Mouse (Mus musculus): ENCODE results near the gene Rpl9-ps6.

Rpl9-ps6 gene

DNA sequence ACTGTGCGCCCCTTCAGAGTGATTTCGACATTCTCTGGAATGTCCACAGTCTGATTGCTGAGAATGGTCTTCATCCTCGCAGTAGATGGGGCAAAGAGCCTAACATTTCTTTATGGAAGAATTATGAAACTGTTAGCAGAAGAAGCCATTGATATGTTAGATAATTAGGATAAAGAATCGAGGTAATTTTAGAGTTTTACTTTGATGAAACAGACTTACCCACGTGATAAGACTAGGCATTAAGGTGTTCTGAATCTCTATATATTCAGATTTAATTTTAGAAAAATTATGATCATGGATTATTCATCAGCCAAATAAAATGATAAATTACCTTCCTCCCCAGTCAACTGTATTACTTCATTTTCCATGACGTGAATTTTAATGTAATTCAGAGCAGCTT, at the start of gene Rpl9-ps6:
Rpl9-ps6 (minus strand) TSS at position 101 of the 400 bp plus-strand sequence.
- DNase-seq = no peak

- peak in 1 of 2 experiments; percentile 15 for DNase-seq
Measured at GRCm38 (mm10) chr19:32512518-32512917, 46.1 kb upstream of the Rpl9-ps6 start.

DNA sequence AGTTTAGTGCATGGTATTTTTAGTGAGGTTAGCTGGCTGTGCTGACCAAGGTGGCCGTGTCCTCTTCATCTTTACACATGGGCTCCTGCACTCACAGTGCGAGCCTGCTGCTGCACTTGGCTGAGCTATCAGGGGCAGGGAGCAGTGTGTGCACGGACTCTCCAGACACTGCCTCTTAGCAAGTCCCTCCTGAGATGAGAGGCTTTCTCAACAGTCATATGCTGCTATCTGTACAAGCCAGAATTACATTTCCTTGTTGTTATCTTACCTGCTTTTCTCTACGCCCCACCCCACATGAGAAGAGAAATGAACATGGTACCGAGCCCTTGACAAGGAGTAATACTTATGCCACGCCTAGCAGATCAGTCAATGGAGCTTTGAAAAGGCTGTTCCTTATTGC, 44.6 kb upstream of the Rpl9-ps6 start:
- DNase-seq = no peak

DNA sequence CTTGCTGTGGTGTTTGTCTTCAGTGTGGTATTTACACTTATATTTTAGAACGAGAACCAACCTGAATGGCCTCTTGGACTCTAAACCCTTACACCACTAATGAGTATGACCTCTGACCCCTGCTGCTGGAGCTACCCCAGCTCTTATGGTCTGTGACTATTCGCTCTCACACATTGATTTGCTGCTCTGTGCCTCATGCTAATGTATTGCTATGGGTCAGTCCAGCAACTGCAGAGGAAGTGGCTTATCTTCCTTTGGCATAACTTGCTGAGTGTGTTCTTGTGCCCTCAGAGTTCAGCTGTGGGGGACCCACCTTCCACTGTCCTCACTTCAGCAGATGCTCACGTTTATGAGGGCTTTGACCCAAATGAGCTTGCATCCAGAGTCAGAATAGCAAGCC, 43.9 kb upstream of the Rpl9-ps6 start:
- DNase-seq = no peak

GRCm38 (mm10) chr19:32507526-32507925, 41.1 kb upstream of the Rpl9-ps6 start:
- DNase-seq = no peak

DNA sequence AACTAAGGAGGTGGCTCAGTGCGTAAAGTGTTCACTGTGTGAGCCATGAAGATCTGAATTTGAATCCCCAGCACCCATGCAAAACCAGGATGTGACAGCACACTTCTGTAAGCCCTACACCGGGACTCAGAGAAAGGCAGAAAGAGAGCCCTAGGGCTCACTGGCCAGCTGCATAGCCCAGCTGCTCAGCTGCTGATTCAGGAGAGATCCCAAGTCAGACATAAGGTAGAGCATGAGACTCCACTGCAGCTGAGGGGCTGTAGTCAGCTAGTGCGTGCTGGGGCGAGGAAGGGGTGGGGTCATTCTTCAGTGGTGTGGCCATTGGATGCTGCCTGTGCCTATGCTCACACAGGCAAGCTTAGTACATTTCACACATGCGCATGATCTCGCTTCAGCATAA, 40.7 kb upstream of the Rpl9-ps6 start:
- DNase-seq = no peak

DNA sequence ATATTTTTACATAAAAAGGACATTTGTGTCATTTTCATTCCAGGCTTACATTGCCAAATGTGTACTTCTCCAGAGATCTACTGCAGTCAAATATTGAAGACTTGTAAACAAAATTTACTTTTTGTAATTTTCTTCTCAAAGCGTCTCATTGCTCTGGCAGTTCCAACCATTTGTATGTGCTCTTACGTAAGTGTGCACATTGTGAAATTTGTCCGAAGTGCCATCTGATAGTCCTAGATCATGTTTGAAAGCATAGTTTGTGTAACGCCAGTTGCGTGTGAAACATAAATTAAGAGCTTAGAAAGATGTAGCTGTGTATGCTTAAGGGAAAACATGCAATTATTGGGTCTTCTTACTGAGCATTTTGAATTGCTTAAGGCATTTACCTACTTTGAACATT, 40.1 kb upstream of the Rpl9-ps6 start:
- no peak for DNase-seq

DNA sequence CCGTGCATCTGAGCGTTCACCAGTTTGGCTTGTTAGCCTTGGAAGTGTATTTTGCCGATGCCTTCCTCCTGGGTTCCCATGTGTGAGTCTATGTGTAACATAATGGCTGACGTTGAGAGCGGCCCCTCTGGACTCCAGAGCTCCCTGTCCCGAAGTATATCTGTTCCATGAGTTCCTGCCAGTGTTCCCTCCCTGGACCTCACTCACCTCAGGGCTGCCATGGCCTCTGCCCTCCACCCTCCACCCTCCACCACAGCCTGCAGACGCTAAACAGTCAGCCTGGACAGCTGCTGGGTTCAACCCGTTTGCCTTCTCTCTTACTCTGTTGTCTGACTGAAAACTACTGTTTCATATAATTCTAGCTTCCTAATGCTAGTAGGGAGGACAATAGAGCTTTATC, 39.7 kb upstream of the Rpl9-ps6 start:
- no peak for DNase-seq

- no peak for DNase-seq
Measured at GRCm38 (mm10) chr19:32501414-32501813, 35.0 kb upstream of the Rpl9-ps6 start.

DNA sequence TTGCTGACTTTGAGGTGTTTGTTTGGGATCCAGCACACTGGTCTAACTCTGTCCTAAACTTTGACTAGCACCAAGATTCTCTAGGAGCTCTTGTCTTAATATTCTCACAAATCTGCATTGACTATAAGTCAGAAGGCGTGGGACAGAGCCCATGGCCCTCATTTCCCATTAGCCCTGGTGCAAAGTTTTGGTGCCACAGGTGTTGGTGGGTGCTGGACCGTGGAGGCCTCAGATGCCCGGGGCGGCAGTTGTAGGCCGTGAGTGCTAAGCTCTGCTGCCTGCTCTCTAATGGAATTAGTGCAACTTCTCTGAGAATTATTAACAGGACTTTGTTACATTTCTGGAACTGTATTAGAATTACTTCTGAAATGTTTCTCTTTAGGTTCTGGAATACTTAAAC, 31.6 kb upstream of the Rpl9-ps6 start:
- no peak for DNase-seq

DNA sequence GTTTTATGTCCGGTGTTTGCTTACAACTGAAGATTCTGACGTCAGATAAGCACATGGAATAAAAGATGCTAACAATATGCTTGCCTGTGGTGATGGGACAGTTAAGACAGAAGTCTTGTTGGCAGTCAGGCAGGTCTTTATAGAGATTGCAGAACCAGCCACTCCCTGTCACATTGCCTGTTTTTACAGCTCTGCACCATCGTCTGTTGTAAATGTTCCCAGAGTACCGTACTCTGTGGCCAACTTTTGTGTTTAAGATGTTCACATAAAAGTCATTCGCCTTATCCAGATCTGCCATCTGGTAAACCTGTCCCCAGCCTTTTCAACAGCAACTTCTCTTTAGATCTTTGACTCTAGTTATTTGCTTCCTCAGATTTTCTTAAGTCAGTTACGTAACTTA, 31.0 kb upstream of the Rpl9-ps6 start:
- no peak for DNase-seq

DNA sequence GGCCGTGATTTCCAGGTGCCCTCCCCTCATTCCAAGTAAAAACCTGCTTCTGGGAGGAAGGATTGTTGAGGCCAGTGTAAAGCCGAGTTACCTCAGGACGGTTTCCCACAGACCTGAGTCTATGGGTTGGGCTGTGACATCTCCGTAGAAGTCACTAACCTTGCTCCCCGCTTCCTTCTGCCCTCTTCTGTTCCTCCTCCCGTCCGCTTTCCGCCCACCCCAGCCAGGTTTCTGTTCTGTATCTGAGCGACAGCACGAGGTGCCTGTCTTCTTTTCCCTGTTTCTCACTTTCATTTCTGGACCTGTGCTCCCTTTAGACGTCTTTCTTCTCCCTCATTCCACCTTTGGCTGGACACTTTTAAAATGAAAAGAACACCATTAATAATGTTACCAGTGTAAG, 28.7 kb upstream of the Rpl9-ps6 start:
- no peak for DNase-seq

- DNase-seq = no peak
Measured at GRCm38 (mm10) chr19:32494611-32495010, 28.2 kb upstream of the Rpl9-ps6 start.

DNA sequence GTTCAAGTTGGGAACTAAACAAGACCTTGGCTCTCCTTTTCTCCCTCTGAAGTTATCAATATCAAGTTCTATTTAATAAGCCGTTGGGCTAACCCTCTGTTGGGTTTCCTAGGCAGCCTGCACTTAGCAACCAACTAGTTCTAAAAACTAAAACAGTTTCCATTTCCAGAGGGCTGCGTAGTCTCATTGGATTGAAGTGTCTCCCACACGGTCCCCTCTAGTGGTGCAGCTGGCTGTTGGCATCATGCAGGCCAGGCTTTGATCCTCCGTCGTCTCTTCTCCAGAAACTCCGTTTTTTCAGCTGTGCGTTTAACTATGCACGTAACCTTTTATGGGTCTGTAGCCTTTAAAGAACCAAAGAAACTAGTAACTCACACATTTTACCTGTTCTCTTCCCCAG, 27.1 kb upstream of the Rpl9-ps6 start:
- no peak for DNase-seq

GRCm38 (mm10) chr19:32492981-32493380, 26.6 kb upstream of the Rpl9-ps6 start:
- no peak for DNase-seq

DNA sequence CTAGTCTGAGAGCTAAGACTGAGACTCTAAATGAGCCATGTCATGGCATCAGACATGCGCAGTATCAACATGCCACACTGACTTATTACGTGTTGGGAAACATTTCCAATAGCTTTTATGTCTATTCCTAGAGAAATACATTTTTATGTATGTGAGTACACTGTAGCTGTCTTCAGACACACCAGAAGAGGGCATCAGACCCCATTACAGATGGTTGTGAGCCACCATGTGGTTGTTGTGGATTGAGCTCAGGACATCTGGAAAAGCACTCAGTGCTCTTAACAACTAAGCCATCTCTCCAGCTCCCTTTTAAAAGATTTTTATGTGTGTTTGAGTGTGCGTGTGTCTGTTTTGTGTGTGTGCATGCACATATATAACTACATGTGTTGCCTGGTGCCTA, 26.0 kb upstream of the Rpl9-ps6 start:
- DNase-seq = no peak

DNA sequence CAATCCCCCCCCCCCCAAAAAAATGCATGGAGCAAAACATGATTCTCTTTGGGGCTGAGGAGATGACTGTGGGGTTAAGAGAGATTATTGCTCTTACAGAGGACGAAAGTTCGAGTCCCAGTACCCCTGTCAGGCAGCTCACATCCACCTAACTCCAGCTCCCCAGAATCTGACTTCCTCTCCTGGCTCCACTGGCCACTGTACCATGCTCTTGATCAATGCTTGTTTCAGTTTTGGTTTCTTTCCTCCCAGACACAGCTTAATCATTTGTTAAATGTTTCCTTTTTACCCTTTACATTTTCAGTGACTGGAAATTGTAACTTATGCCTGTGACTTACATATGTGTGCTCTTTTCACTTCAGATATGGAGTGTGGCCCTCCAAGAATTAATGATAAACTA, 24.6 kb upstream of the Rpl9-ps6 start:
- no peak for DNase-seq

GRCm38 (mm10) chr19:32489166-32489895, 23.0 kb upstream of the Rpl9-ps6 start:
- no peak for DNase-seq

- DNase-seq = no peak
Measured at GRCm38 (mm10) chr19:32487595-32488255, 21.3 kb upstream of the Rpl9-ps6 start.

DNA sequence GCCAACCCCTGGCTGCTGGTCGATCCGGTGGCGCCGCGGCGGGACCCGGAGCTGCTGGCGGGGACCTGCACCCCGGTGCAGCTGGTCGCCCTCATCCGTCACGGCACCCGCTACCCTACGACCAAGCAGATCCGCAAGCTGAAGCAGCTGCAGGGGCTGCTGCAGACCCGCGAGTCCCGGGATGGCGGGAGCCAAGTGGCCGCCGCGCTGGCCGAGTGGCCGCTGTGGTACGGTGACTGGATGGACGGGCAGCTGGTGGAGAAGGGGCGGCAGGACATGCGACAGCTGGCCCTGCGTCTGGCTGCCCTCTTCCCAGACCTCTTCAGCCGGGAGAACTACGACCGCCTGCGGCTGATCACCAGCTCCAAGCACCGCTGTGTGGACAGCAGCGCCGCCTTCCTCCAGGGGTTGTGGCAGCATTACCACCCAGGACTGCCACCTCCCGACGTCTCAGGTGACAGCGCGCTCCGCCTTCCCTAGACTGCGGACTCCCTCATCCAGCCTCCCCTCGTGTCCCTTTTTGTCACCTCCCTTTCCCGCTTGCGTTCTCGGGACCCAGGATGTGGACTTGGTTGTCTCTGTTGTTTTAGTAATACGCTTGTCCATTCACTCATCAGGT, 19.8 kb upstream of the Rpl9-ps6 start:
- DNase-seq = peak in 1 of 2 experiments; percentile 69

DNA sequence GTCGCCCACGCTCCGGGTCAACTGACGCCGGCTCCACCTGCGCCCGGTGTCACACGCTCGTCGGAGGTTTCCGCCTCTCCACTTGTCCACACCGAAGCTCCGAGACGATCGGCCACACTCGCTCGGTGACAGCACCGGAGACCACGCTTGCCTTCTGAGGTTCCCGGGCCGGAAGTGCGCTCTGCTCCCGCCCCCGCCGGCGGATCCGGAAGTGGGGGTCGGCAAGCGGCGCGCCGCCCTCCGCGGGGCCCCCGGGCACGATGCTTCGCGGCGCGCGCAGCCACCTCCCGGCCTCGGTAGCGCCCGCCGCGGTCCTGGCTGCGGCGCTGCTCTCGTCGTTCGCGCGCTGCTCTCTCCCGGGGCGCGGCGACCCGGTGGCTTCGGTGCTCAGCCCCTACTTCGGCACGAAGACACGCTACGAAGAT, 19.3 kb upstream of the Rpl9-ps6 start, which contains the start of gene Minpp1:
Minpp1 (plus strand) TSS at position 89 of the 425 bp plus-strand sequence.
- peak; percentile 88 to 92 for DNase-seq

DNA sequence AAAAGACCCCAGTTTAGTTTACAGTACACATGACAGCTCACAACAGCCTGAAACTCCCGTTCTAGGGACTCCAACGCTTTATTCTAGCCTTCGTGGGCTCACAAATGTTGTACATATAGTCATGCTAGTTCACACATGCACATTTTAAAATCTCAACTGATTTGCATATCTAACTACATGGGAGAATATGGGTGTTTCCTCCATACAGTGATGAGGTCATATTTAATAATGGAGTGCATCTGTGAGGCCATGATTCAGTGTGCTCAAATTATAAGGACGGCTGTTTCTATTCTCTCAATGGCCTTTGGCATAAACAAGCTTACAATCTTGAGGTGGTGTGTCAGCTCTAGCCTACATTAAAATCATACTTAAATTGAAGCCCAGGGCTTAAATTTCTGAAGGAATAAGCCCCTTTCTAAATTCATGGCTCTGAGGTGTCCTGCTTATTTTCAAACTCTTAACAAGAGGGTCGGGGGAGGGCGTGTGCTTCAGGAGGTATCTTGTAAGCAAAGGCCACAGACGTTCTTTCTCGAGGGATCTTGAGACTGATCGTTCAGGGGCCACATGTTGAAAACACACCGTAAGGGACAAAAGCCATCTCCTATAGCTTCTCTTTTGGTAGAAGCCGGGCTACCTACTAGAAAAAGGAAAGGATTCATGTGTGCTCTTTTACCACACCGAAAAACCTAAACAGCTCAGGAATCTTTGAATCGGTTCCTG, 18.7 kb upstream of the Rpl9-ps6 start:
- no peak for DNase-seq

DNA sequence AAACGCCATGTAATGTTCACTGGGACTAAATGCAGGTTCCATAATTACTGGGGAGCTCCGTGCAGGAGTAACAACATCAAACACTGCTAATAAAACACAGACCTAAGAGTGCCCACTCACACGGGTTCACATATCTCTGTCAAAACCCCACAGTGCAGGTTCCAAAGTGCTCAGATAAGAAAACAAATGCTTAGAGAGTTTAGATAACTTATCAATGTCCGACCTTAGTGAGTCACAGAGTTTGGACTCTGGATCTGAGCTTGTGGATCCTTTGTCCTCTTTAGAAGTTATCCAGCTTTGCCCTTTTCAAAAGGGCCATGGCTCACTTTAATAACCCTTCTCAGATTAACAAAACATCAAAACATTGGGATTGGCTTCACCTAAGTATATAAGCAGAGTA, 15.1 kb upstream of the Rpl9-ps6 start:
- no peak for DNase-seq

Measured in cerebellum, postnatal 25 days (tissue).